Mouse (Mus musculus) cerebellum, postnatal 25 days (tissue): ENCODE measurements around the gene Cd164.

Source experiments
- DNase-seq, 2 experiments: peaks; one replicate each; pipeline ENCODE4 v3.0.0; 2021; ENCODE audit warnings: mixed read lengths in 2 of 2

The Cd164 gene

DNA sequence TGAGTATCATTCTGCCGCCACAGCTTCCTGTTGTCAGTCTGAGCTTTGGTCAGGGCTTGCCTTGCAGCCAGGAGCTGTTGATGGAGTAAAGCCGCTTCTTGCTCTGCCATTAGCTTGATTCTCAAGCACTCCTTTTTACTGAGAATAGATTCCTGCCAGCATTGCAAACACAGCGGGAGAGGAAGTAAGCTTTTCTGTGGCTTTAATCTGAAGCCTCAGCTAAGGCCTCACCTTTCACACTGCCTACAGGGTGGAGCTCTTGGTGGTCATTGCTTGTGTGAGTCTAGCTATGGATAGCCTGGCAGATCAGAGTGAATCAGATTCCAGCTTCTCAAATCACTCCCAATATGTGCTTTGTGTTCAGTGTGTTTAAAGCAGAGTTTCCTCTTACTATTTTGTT, 33.1 kb downstream of the Cd164 start:
- no peak for DNase-seq

DNA sequence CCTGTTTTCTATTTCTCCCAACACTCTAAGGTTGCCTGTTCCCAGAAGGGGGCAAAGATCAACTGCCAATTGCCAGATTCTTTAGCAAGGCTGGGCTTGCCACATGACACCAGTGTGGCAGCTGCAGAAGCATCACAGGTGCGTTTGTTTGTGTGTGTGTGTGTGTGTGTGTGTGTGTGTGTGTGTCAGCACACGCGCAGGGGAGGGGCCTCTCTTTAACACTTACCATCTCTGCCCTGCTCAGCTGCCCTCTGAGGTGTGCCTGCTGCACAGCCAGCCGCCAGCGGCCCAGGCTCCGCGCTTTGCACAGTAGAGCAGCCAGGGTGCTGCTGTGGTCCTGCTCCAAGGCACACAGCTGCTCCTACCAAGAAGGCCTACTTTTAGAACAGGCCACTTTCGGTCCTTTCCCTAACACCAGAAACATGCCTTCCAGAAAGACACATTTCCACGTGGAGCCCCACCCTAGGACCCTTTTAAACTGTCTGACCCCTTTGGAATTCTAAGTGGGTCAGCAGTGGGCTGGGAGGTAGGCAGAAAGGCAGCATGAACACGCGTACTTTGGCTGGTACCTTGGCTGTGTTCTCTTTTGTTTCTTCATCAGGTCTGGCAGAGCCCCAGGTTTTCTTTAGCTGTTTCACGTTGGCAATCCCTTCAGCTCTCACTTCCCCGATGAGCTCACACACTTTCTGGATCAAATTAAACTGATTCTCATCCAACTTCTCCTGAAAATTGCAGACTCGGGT, 33.8 kb downstream of the Cd164 start:
- DNase-seq: peak; percentile 20 to 28

GRCm38 (mm10) chr10:41553711-41554110, 34.5 kb downstream of the Cd164 start:
- no peak for DNase-seq

- no peak for DNase-seq
These were observed 35.9 kb downstream of the Cd164 start for GRCm38 (mm10) chr10:41555081-41555480.

DNA sequence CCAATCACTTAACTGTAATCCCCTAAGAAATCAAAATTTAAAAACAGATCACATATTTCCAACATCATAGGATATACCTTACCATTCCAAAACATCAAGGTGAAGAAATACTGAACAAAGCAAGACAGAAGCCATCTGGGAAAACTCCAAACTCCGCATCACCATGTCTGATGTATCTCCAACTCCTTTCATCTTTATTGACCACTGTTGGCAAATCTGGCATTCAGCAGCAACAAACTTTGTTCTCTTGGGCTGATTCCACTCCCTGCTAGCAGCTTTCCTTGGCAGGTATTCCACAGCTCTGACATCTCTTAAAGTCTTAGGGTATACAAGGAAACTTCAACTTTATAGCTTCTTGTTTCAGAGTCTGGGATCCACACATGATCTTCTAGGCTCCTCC, 39.2 kb downstream of the Cd164 start:
- DNase-seq: no peak

DNA sequence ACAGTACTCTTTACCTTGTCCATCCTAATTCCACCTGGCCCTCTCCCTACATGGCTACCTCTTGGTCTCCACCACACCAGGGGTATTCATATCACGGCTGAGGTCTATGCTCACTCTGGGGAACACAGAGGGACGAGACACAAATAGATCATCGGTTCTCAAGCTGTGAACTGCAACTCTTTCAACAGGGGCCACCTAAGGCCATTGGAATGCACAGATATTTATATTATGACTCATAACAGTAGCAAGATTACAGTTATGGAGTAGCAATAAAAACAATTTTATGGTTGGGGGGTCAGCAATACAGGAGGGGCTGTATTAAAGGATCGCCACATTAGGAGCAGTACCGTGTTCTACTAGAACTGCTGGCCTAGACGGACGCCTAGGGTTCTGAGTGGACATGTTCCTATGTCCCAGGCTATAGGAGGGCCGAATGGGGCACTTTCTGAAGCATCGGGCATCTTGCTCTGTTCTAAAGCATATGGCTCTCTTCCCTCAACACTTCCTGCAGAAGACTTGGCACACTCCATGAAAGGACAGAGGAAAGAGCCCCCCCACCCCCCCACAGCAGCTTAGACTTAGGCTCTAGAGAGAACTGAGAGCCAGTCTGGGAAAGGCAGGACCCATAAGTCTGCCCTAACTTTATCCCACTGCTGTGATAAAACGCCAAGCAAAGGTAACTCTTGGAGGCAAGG, 42.6 kb downstream of the Cd164 start:
- no peak for DNase-seq

DNA sequence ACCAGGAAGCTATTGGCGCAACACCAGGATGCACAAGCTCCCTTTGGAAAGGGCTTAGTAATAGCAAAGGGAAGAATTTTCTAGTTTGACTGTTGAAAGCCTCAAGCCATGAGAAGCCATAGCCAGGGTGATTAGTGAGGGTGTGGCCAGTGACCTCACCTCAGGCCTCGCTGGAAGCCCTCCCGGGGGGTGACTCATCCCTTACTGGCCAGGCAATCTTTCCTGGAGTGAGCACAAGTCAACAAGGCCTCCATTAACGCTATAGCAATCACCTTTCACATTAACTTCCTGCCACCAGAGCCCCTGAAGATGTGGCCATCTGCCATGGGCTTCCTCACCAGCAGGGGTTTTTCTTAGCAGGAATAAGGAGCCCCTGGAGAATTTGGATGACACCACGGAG, 45.9 kb downstream of the Cd164 start:
- no peak for DNase-seq

DNA sequence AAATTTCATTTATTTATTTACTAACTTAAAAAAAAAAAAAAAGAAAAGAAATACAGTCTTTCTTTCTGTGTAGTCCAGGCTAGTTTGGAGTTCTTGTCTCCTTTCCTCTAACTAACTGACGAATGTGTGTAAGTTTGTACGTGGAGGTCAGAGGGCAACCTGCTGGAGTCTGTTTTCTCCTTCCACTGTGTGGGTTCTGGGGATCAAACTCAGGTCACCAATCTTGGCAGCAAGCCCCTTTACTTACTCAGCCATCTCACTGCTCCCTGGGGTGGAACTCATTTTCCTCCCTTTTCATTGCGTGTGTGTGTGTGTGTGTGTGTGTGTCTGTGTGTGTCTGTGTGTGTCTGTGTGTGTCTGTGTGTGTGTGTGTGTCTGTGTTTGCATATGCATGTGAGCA, 49.1 kb downstream of the Cd164 start:
- no peak for DNase-seq

DNA sequence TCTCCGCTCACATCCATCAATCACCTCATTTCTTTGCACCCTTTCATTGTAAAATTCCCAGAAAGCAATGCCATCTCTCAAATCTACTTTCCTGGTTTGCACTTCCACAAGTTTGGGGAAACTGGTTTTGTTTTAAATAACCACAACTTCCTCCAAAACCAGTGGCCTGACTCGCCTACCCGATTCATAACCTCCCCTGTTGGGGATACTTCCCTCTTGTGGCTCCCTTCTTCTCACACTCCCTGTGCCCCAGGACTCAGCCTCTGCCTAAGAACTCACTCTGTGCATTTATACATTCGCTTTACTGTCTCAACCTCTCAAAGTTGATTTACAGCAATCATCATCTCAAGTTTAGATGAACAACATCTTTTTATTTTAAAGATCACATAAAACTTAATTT, 51.9 kb downstream of the Cd164 start:
- no peak for DNase-seq

DNA sequence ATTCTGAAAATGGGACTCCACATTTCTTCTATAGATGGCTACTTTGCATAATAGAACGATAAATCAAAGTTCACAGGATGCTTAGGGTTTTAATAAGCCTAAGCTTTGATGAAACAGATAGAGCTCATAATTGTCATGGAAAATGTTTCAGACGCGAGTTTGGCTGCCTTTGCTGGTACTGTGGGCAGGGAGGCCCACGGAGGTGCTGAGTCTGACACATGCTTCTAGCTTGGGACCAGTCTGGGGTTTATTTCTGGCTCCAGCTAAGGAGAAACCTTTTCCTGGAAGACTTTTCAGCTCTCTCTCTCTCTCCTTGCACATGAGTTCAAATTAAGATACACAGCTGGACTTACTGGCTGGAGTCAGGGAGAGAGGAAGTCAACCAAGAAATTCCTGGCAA, 53.1 kb downstream of the Cd164 start:
- DNase-seq: no peak

DNA sequence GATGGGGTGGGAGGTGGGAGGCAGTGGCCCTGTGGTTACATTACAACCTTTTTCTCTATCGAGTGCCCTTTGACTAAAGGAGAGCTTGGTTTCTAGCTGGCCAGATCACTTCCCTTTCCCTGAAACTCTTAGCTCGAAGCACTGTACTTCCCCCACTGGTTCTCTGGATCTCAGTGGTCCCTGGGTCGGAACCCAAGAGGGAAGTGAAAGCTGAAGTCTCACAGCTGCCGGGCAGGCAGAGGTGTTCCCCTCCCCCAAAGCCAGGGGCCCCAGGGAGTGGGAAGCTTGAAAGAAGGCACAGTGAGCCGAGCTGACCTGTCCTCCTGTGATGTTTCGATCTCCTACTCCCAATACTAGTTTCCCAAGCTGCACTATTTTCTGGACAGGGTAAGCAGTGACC, 54.0 kb downstream of the Cd164 start:
- DNase-seq: no peak

GRCm38 (mm10) chr10:41575451-41576327, 56.5 kb downstream of the Cd164 start:
- DNase-seq: no peak

DNA sequence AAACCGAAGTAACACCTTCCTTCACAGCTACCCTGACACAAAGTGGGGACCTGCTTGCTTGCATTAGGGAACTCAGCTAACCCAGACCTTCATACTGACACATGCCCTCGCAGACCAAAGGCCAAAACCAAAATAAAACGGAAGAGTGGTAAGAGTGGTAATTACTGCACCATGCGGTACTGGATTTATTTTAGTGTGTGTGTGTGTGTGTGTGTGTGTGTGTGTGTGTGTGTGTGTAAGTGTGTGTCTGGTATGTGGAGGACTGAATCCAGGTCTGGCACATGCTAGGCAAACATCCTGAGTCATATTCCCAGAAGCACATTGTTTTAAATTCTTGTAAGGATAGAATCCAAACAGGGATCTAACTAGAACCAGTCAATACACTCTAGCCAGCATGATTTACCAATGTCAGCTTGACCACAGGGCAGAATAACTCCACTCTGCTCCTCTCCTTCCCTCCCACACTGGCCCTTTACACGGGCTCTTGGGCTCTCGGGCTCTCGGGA, 57.2 kb downstream of the Cd164 start:
- no peak for DNase-seq

DNA sequence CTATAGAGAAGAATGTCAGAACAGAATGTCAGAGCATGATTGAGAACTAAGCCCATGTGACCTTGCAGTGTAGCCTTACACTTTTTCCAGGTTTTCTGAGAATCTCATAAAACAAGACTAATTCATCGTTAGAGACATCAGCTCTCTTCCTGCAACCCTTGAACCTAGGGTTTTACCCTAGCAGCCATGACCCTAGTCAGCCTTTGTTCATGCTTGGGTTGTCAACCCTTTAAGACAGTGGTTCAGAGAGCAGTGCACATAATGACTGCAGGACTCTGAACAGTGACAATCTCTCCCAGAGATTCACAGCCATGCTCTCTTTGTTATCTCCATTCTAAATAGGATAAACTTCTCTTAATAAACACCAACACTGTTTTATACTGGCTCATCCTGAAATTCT, 59.3 kb downstream of the Cd164 start:
- DNase-seq: no peak

DNA sequence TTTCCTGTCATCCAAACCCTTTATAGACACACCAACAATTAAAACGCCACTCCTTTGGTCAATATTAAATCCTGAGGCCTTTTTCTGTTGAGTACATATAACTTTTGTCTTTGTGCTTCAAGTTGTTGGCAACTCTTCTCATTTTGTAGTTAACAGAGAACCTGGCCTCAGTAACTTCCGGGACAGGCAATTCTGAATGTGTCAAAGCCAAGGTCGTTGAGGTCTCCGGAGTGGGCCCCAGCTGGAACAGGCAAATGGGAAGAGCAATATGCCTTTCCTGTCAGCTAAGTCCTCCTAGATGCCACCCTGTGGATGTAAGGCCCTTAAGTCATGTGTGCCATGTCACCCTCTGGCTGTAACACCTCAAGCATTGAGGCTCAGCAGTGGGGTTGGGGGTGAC, 61.2 kb downstream of the Cd164 start:
- no peak for DNase-seq
